Mouse (Mus musculus) forebrain, postnatal 0 days (tissue): ENCODE data around the gene Obox8. TPM values are rescaled to one million over a fixed set of nuclear protein-coding genes. Genes with fewer than 3 reads are reported as not detected.

Experiments used
- ATAC-seq: fragments of 200-750 bp; cut with Nextera tagmentation; 2 replicates; pipeline ENCODE4 v1.8.0; 2017; ENCODE audit warnings: mild to moderate bottlenecking, moderate library complexity
- DNase-seq: peaks from one replicate; pipeline ENCODE4 v3.0.0-alpha.2; 2015
- H3K27ac ChIP-seq: fragments of 300-500 bp; sonication (generic); 2 replicates; pipeline ENCODE4 v1.5.1; 2014; ENCODE audit warnings: low read depth, mild to moderate bottlenecking, antibody characterized with exemption, low read length, moderate library complexity, mixed read lengths
- H3K27me3 ChIP-seq: fragments of 300-500 bp; sonication (generic); 2 replicates; pipeline ENCODE4 v1.6.1; 2014; ENCODE audit warnings: mild to moderate bottlenecking, low read length, mixed read lengths; ENCODE audit not compliant: insufficient read depth
- H3K36me3 ChIP-seq: fragments of 300-500 bp; sonication (generic); 2 replicates; pipeline ENCODE4 v1.6.1; 2014; ENCODE audit warnings: mild to moderate bottlenecking, moderate library complexity; ENCODE audit not compliant: insufficient read depth
- H3K4me1 ChIP-seq: fragments of 300-500 bp; sonication (generic); 2 replicates; pipeline ENCODE4 v1.6.1; 2014; ENCODE audit warnings: antibody characterized with exemption; ENCODE audit not compliant: insufficient read depth
- H3K4me2 ChIP-seq: fragments of 300-500 bp; sonication (generic); 2 replicates; pipeline ENCODE4 v1.6.1; 2014; ENCODE audit warnings: low read depth, mild to moderate bottlenecking, moderate library complexity
- H3K4me3 ChIP-seq: fragments of 300-500 bp; sonication (generic); 2 replicates; pipeline ENCODE4 v1.5.1; 2014; ENCODE audit warnings: low read depth, low read length, mixed read lengths
- H3K9ac ChIP-seq: fragments of 300-500 bp; sonication (generic); 2 replicates; pipeline ENCODE4 v1.6.1; 2014; ENCODE audit warnings: mild to moderate bottlenecking
- H3K9me3 ChIP-seq: fragments of 300-500 bp; sonication (generic); 2 replicates; pipeline ENCODE4 v1.6.1; 2016; ENCODE audit warnings: low read length
- CTCF ChIP-seq: sonication (generic); IDR thresholded peaks from 2 replicates; pipeline ENCODE4 v1.5.1; 2016; ENCODE audit warnings: antibody characterized with exemption, control low read depth, low read depth
- WGBS: fragments of 180-500 bp; shearing (Covaris S2); extraction: QIAGEN DNeasy Blood & Tissue Kit; methylation state at CpG from one replicate; pipeline ENCODE4 v1.1.7; 2014; 5-methylcytosine and 5-hydroxymethylcytosine counted together
- polyA plus RNA-seq: library from polyadenylated mRNA; unstranded; fragments of >200 nt; fragmentation: Nextera tagmentation; extraction: Ambion mirVana; gene quantifications from 2 replicates; pipeline ENCODE4 v1.2.1, GENCODE M21; 2015
- total RNA-seq: library from RNA; depleted of rRNA; stranded (reverse); fragments of >200 nt; gene quantifications from 2 replicates; pipeline ENCODE4 v1.2.3, GENCODE M21; 2014; rRNA removed

The Obox8 gene
- total RNA-seq (not detected in 2 replicates), polyA plus RNA-seq (not detected in 2 replicates)

DNA sequence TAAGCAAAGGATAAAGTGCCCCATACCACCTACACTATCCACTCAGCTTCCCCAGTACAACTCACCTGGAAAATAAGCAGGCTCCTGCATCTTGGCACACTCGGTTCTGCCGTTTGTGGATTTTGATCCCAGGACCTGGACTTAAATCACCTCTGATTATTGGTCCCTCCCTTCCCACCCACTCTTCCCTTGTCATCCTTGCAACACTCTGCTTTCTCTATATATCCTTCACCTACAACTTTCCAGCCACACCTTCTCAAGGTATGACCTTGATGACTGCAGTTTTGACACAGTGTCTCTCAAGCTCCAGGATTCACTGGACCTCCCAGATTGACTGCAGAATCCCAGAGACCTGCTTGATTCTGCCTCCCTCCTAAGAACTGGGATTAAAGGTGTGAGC lies at the start of gene Obox8:
Gene Obox8 (minus strand): TSS at position 101 of the 400 bp plus-strand sequence.
- WGBS = 87% methylated on average over 2 of the region's 2 CpGs
- Histone ChIP-seq H3K27ac (no peak within 1 kb of the TSS), H3K4me2 (no peak within 1 kb of the TSS), H3K36me3 (no peaks in the 10 kb centered on the region), H3K4me3 (no peak within 1 kb of the TSS), H3K9ac (no peak within 1 kb of the TSS), H3K9me3 (peaks cover 14% of the 10 kb centered on the region; the same call in 1 of the 2 replicates), H3K4me1 (no peaks in the 10 kb centered on the region), H3K27me3 (no peaks in the 10 kb centered on the region)
- ATAC-seq (no peak), DNase-seq (no peak)
- no peak for TF ChIP-seq CTCF

DNA sequence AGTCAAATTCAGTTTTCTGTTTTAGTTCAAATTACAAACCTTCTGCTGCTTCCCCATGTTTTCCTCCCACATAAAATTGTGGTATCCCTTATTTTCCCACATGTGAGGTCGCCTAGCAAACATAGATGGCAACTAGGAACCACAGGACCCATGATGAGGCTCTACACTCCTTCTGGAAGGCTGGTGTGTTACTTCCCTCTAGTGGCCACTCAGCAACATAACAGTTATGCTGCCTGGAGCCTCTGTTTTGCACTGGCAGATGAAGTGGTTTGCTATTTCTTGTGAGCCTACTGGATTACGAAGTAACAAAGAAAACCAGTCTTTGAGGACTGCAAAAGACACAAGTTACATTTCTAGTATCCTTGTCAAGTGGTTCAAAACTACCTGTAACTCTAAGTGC lies 16.1 kb downstream of the Obox8 start:
- Histone ChIP-seq H3K4me1 (no peaks in the 10 kb centered on the region), H3K4me2 (no peak overlapping the region), H3K9ac (no peak overlapping the region), H3K36me3 (no peaks in the 10 kb centered on the region), H3K4me3 (no peak overlapping the region), H3K27ac (no peak overlapping the region), H3K9me3 (0 out of 2 replicates have a peak, but pooled peaks cover 3% of the 10 kb centered on the region), H3K27me3 (no peaks in the 10 kb centered on the region)
- ATAC-seq = no peak
- TF ChIP-seq CTCF = peak; percentile 45; the same call in 1 of the 2 replicates
- DNase-seq = no peak
- WGBS = 30% methylated on average over 2 of the region's 2 CpGs

DNA sequence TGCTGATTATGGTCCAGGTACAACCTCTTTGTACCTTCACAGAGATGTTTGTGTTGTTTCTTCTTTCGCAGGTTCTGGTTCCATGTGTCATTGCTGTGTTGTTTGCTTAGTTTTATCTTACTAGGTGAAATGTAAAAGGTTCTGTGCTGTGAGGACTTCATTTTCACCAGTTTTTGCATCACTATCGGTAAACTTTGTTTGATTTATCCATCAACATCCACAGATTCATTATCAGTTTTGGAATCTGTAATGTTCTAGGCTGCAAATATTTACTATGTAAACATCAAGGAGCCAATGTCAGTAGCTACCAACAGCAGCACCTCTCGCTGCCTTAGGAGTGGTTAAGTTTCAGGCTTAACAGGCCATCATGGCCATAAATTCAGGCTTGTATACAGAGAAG lies 24.7 kb downstream of the Obox8 start:
- H3K4me2 ChIP-seq = no peak overlapping the region
- H3K4me1 ChIP-seq = no peaks in the 10 kb centered on the region
- ATAC-seq (no peak), DNase-seq (no peak)
- H3K4me3 ChIP-seq = no peak overlapping the region
- H3K27me3 ChIP-seq = no peaks in the 10 kb centered on the region
- no peak overlapping the region for H3K9ac ChIP-seq
- H3K9me3 ChIP-seq = peaks cover 11% of the 10 kb centered on the region; the same call in 1 of the 2 replicates
- no peak for TF ChIP-seq CTCF
- 78% methylated on average over 3 of the region's 3 CpGs for WGBS
- H3K27ac ChIP-seq = no peak overlapping the region
- no peaks in the 10 kb centered on the region for H3K36me3 ChIP-seq

DNA sequence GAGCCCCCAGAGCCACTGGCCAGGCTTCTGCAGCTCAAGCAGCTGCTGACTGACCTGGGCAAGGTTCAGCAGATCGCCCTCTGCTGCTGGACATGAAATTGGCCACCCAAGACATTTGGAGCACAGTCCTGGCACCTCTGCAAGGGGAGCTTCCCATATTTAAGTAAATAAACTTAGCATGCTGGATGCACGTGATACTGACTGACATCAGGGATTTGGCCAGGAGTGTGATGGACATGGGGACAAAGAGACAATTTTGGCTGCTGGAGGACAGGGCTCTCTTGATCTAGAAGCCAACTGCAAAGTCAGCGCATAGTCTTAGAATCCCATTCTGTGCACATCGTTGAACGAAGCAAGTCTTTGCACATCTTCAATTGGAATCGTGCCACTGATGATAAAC lies 25.8 kb downstream of the Obox8 start:
- H3K9me3 ChIP-seq = peaks cover 11% of the 10 kb centered on the region; the same call in 1 of the 2 replicates
- ATAC-seq (no peak), DNase-seq (no peak)
- no peaks in the 10 kb centered on the region for H3K27me3 ChIP-seq
- H3K9ac ChIP-seq = no peak overlapping the region
- H3K4me1 ChIP-seq = no peaks in the 10 kb centered on the region
- no peak overlapping the region for H3K27ac ChIP-seq
- no peak overlapping the region for H3K4me3 ChIP-seq
- H3K36me3 ChIP-seq = no peaks in the 10 kb centered on the region
- WGBS = 85% methylated on average over 6 of the region's 6 CpGs
- H3K4me2 ChIP-seq = no peak overlapping the region
- no peak for TF ChIP-seq CTCF

Other genes starting within 250 kb of the Obox8 start
- gene Sult2a3, start 210.5 kb downstream of the Obox8 start, total RNA-seq = not detected in 2 replicates
- gene Sult2a3, start 210.5 kb downstream of the Obox8 start, polyA plus RNA-seq = not detected in 2 replicates
- not detected in 2 replicates for gene Sult2a6, start 78.7 kb downstream of the Obox8 start, total RNA-seq
- not detected in 2 replicates for gene Sult2a6, start 78.7 kb downstream of the Obox8 start, polyA plus RNA-seq
- gene Sult2a8, start 113.2 kb upstream of the Obox8 start, total RNA-seq = not detected in 2 replicates
- gene Sult2a8, start 113.2 kb upstream of the Obox8 start, polyA plus RNA-seq = not detected in 2 replicates
- gene Sult2a7, start 160.7 kb upstream of the Obox8 start, total RNA-seq = not detected in 2 replicates
- gene Sult2a7, start 160.7 kb upstream of the Obox8 start, polyA plus RNA-seq = not detected in 2 replicates
- gene Vmn1r90, start 229.9 kb upstream of the Obox8 start, total RNA-seq = 0.08 and 0.19 TPM in 2 replicates
- 0.03 and 0.04 TPM in 2 replicates for gene Vmn1r90, start 229.9 kb upstream of the Obox8 start, polyA plus RNA-seq